Mouse (Mus musculus): ENCODE results near the gene Mustn1.

DNA sequence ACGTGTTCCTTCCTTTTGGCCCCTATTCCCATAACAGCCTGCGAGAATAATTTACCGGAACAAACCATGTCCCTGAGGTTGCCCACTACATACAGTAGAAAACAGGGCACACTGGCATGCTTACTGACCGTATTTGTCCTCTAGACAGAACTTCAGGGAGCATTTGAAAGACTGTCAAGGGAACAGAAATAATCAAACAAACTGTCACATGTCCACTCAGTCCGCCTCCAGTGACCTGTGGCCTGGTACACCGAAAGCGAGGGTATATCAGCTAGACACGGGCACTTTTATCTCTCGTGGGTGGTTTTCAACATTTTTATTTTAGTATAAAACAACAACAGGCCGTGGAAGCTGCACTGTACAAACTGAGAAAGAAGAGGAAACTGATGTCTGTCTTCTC lies 10.2 kb upstream of the Mustn1 start:
- TF ChIP-seq CTCF (conservative IDR thresholded peaks at IDR 0.05; ENCODE audit: low read length) (no peak), NANOG (IDR thresholded peaks at IDR 0.05; ENCODE audit: borderline replicate concordance, low read length) (no peak)
